In genomic region chr15:69575611-69576153, GRCm38 (mm10) we compare ENCODE assay signal across 9 mouse cellular contexts.
DNase-seq lines count a peak whose midpoint lies in the region; ATAC-seq lines count a peak whose summit lies in the region.
"Had no signal": no experiment of that assay in that cellular context is flagged by ENCODE, and none has a peak within 500 bp of the region (broad histone marks: within the 10 kb centered on the region; RNA-seq: fewer than 3 reads in every experiment).

No protein-coding gene starts in this region.

- no peak overlapping the region for H3K9ac ChIP-seq in hindbrain, embryonic 13.5 days
- no peak overlapping the region for H3K9ac ChIP-seq in neural tube, embryonic 13.5 days
- H3K9ac ChIP-seq: heart, embryonic 13.5 days had no signal

- H3K27ac ChIP-seq in hindbrain, embryonic 13.5 days = 0 out of 2 replicates have a peak overlapping the region, but pooled peaks have one; percentile 1
- H3K27ac ChIP-seq in neural tube, embryonic 13.5 days (replicated peaks) = no peak overlapping the region
- H3K27ac ChIP-seq: heart, embryonic 13.5 days had no signal

- H3K4me1 ChIP-seq in hindbrain, embryonic 13.5 days (replicated peaks) = peaks cover 6% of the 10 kb centered on the region; the same call in 1 of the 2 replicates
- H3K4me1 ChIP-seq in neural tube, embryonic 13.5 days (replicated peaks) = peaks cover 6% of the 10 kb centered on the region
- H3K4me1 ChIP-seq: heart, embryonic 13.5 days had no signal

- WGBS in hindbrain, embryonic 13.5 days = 11% methylated on average over 4 of the region's 4 CpGs
- WGBS in neural tube, embryonic 13.5 days = 17% methylated on average over 4 of the region's 4 CpGs

- H3K9me3 ChIP-seq in hindbrain, embryonic 13.5 days = peaks cover 2% of the 10 kb centered on the region; the same call in 1 of the 2 replicates
- no peaks in the 10 kb centered on the region for H3K9me3 ChIP-seq in neural tube, embryonic 13.5 days
- H3K9me3 ChIP-seq: heart, embryonic 13.5 days had no signal

- H3K36me3 ChIP-seq in hindbrain, embryonic 13.5 days = no peaks in the 10 kb centered on the region
- no peaks in the 10 kb centered on the region for H3K36me3 ChIP-seq in neural tube, embryonic 13.5 days
- H3K36me3 ChIP-seq: heart, embryonic 13.5 days had no signal

- 0 out of 2 replicates have a peak, but pooled peaks cover 3% of the 10 kb centered on the region for H3K27me3 ChIP-seq in hindbrain, embryonic 13.5 days
- no peaks in the 10 kb centered on the region for H3K27me3 ChIP-seq in neural tube, embryonic 13.5 days
- H3K27me3 ChIP-seq: heart, embryonic 13.5 days had no signal

- H3K4me3 ChIP-seq in hindbrain, embryonic 13.5 days = no peak overlapping the region
- no peak overlapping the region for H3K4me3 ChIP-seq in neural tube, embryonic 13.5 days
- H3K4me3 ChIP-seq: heart, embryonic 13.5 days had no signal

- no peak overlapping the region for H3K4me2 ChIP-seq in hindbrain, embryonic 13.5 days
- no peak overlapping the region for H3K4me2 ChIP-seq in neural tube, embryonic 13.5 days
- H3K4me2 ChIP-seq: heart, embryonic 13.5 days had no signal

- peak; percentile 1 for DNase-seq in right cerebral cortex, adult 18-20 months
- DNase-seq in right cerebral cortex, adult 2 months (ENCODE audit: low spot score in 2 of 2) = no peak
- peak; percentile 19 for DNase-seq in embryo, embryonic 11.5 days (ENCODE audit: low read depth, low spot score)
- DNase-seq in layer of hippocampus, postnatal 36 days = peak; percentile 9 to 18
- DNase-seq in thymus, postnatal 25 days = no peak

- peak; percentile 95 for ATAC-seq in hindbrain, embryonic 13.5 days (ENCODE audit: low FRiP score)
- ATAC-seq in neural tube, embryonic 13.5 days (ENCODE audit: low read depth) = peak; percentile 94
- ATAC-seq in inflammation-experienced regulatory T-cells, adult 6 months = no peak

Comparison
In these comparisons a context has a peak if more than half of its experiments do, and no peak if none do; other contexts are left out.
1. DNase-seq: peak in right cerebral cortex, adult 18-20 months (single experiment), embryo, embryonic 11.5 days (single experiment) and layer of hippocampus, postnatal 36 days (2 of 2); none in right cerebral cortex, adult 2 months (0 of 2) and thymus, postnatal 25 days (single experiment).